Mouse (Mus musculus) brain, embryonic 14.5 days (tissue): ENCODE measurements at regions not wholly inside any gene's neighbourhood (a gene's known extent, or its start where the extent isn't known, plus 50 kb on each side); places are given as distances from the start of the nearest gene placed in this dataset.

Experiments used
- CTCF ChIP-seq: fragments of 200-500 bp; IDR thresholded peaks from 2 replicates; pipeline ENCODE4 v1.5.1; 2012; ENCODE audit warnings: inconsistent platforms, mild to moderate bottlenecking, moderate library complexity, borderline replicate concordance; ENCODE audit not compliant: insufficient read depth, insufficient read length; ENCODE audit errors: extremely low read depth
- POLR2A ChIP-seq: fragments of 200-500 bp; IDR thresholded peaks from 2 replicates; pipeline ENCODE4 v1.6.1; 2012; ENCODE audit warnings: mild to moderate bottlenecking, inconsistent platforms, borderline replicate concordance; ENCODE audit not compliant: poor library complexity, insufficient read depth, insufficient read length, severe bottlenecking; ENCODE audit errors: extremely low read depth

DNA sequence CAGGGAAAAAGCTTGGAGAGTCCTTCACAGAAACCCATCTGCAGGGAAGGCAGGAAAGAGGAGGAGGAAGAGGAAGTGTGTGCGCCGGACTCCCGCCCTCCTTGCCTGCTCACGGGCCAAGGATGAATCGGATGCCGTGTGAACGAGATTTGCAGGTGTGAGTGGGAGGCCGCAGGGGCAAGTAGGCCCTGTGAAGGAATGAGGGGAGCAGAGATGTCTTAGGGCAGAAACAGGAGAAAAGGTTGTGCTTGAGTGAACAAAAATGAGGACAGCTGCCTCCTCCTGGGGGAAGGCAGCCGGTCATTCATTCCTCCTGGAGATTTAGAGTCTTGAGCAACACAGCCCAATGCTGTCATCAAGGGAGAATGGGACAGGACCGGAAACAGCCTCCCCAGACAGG is 104.1 kb upstream of the Cdkn3 start:
- no peak for TF ChIP-seq POLR2A
- TF ChIP-seq CTCF, result no peak
